Mouse (Mus musculus) midbrain, embryonic 15.5 days (tissue): ENCODE data around the gene Gm49318. TPM values are rescaled to one million over a fixed set of nuclear protein-coding genes. Genes with fewer than 3 reads are reported as not detected.
A peak's percentile ranks its signal among the peaks of the same experiment; 100 is the strongest.

Experiments
- ATAC-seq: fragments of 200-750 bp; cut with Nextera tagmentation; replicated peaks from 2 replicates; pipeline ENCODE4 v1.8.0; 2017; ENCODE audit warnings: moderate TSS enrichment
- H3K27ac ChIP-seq: fragments of 300-500 bp; sonication (generic); 2 replicates; pipeline ENCODE4 v1.5.1; 2015; ENCODE audit warnings: mild to moderate bottlenecking, inconsistent platforms
- H3K27me3 ChIP-seq: fragments of 300-500 bp; sonication (generic); replicated peaks from 2 replicates; pipeline ENCODE4 v1.6.1; 2015; ENCODE audit warnings: inconsistent platforms
- H3K36me3 ChIP-seq: fragments of 300-500 bp; sonication (generic); replicated peaks from 2 replicates; pipeline ENCODE4 v1.6.1; 2015; ENCODE audit warnings: inconsistent platforms
- H3K4me1 ChIP-seq: fragments of 300-500 bp; sonication (generic); 2 replicates; pipeline ENCODE4 v1.6.1; 2015; ENCODE audit warnings: inconsistent platforms
- H3K4me2 ChIP-seq: fragments of 300-500 bp; sonication (generic); 2 replicates; pipeline ENCODE4 v1.6.1; 2015; ENCODE audit warnings: inconsistent platforms, mild to moderate bottlenecking, moderate library complexity
- H3K4me3 ChIP-seq: fragments of 300-500 bp; sonication (generic); 2 replicates; pipeline ENCODE4 v1.5.1; 2015; ENCODE audit warnings: mild to moderate bottlenecking, inconsistent platforms
- H3K9ac ChIP-seq: fragments of 300-500 bp; sonication (generic); 2 replicates; pipeline ENCODE4 v1.6.1; 2015; ENCODE audit warnings: mild to moderate bottlenecking, inconsistent platforms
- H3K9me3 ChIP-seq: fragments of 300-500 bp; sonication (generic); 2 replicates; pipeline ENCODE4 v1.6.1; 2016; ENCODE audit warnings: inconsistent platforms
- WGBS: fragments of 180-500 bp; shearing (Covaris S2); methylation state at CpG from one replicate; pipeline ENCODE4 v1.1.7; 2015; ENCODE audit warnings: mixed read lengths; 5-methylcytosine and 5-hydroxymethylcytosine counted together
- microRNA-seq: library from miRNA; unstranded; fragments of <30 nt; microRNA quantifications from one replicate; pipeline ENCODE4, GENCODE M21; 2016
- polyA plus RNA-seq: library from polyadenylated mRNA; unstranded; fragments of >200 nt; fragmentation: Nextera tagmentation; extraction: Ambion mirVana; gene quantifications from 2 replicates; pipeline ENCODE4 v1.2.1, GENCODE M21; 2015

Gene Gm49318
- polyA plus RNA-seq, 1 experiment from 2014 or later = not detected

DNA sequence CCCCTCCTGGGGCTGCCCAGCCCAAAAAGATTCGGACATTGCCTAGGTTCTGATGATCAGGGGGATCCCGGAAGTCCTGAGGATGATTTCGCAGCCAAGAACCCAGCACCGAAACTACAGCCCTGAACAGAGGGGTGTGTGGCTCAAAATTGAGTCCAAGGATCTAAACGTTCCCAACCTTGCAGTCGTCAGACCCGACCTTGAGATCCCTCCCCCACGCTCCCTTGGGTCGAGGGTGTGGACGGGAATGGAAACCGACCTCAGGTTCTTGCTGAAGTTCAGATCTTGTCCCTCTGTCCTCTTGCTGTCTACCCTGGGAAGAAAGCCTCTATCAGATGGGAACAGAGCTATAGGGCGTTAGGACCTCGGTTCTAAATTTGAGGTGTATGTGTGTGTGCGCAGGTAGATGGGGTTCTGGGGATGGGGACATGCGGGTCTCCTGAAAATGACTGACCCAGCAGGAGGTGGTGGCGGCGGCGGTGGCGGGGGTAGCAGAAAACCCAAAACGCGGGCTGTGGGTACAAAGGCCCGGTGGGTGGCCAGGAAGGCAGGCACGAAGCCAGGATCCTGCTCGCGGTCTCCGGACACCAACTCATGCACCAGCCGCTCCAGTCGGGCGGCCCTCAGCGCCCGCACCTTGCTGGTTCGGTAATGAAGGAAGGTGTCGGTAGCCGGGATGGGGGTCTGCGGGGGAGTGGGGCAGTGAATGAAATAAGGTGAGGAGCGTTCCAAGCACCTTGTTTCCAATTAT is 83.3 kb downstream of the Gm49318 start:
- 0 out of 2 replicates have a peak overlapping the region, but pooled peaks have one; percentile 27 for H3K4me3 ChIP-seq
- WGBS = 8% methylated on average over 36 of the region's 36 CpGs
- H3K27me3 ChIP-seq = peaks cover 56% of the 10 kb centered on the region
- no peak for ATAC-seq
- no peaks in the 10 kb centered on the region for H3K9me3 ChIP-seq
- peaks cover 24% of the 10 kb centered on the region for H3K4me1 ChIP-seq
- no peaks in the 10 kb centered on the region for H3K36me3 ChIP-seq
- H3K4me2 ChIP-seq = peak overlapping the region; percentile 56
- no peak overlapping the region for H3K27ac ChIP-seq
- peak overlapping the region; percentile 10; the same call in 1 of the 2 replicates for H3K9ac ChIP-seq

Small RNA genes lying within 50 kb of the gene (microRNA-seq; reads per million reads assigned to microRNA genes)
- not detected for gene Mir7084

Other genes starting within 250 kb of the Gm49318 start
- gene Angptl8, start 235.7 kb downstream of the Gm49318 start, polyA plus RNA-seq = 0.61 and 0.74 TPM in 2 replicates
- 19.2 and 20.4 TPM in 2 replicates for gene Dock6, start 218.6 kb downstream of the Gm49318 start, polyA plus RNA-seq
- gene Rab3d, start 153.1 kb downstream of the Gm49318 start, polyA plus RNA-seq = 15.4 and 15.5 TPM in 2 replicates
- 13.4 and 14.1 TPM in 2 replicates for gene Ccdc159, start 143.8 kb downstream of the Gm49318 start, polyA plus RNA-seq
- gene Tmem205, start 143.7 kb downstream of the Gm49318 start, polyA plus RNA-seq = 49.3 and 52.4 TPM in 2 replicates
- gene Plppr2, start 134.2 kb downstream of the Gm49318 start, polyA plus RNA-seq = 116 and 120 TPM in 2 replicates
- 10.5 TPM in 2 replicates for gene Swsap1, start 115.5 kb downstream of the Gm49318 start, polyA plus RNA-seq
- gene Epor, start 107.8 kb downstream of the Gm49318 start, polyA plus RNA-seq = 1.6 and 1.9 TPM in 2 replicates
- gene Rgl3, start 81.8 kb downstream of the Gm49318 start, polyA plus RNA-seq = 1.1 and 1.8 TPM in 2 replicates
- 4.8 and 6.4 TPM in 2 replicates for gene Ccdc151, start 68.6 kb downstream of the Gm49318 start, polyA plus RNA-seq
- gene Prkcsh, start 68.5 kb downstream of the Gm49318 start, polyA plus RNA-seq = 94.6 and 103 TPM in 2 replicates
- 110 and 113 TPM in 2 replicates for gene Elavl3, start 19.2 kb downstream of the Gm49318 start, polyA plus RNA-seq
- 21.7 and 22.5 TPM in 2 replicates for gene Zfp653, start 117 bp upstream of the Gm49318 start, polyA plus RNA-seq
- gene Ecsit, start 14.2 kb upstream of the Gm49318 start, polyA plus RNA-seq = 58.8 and 59.4 TPM in 2 replicates
- 1.9 and 2.4 TPM in 2 replicates for gene Cnn1, start 28.0 kb upstream of the Gm49318 start, polyA plus RNA-seq
- gene Elof1, start 45.9 kb upstream of the Gm49318 start, polyA plus RNA-seq = 181 and 198 TPM in 2 replicates
- 0.66 and 0.96 TPM in 2 replicates for gene Acp5, start 64.5 kb upstream of the Gm49318 start, polyA plus RNA-seq
- gene Pigyl, start 85.6 kb upstream of the Gm49318 start, polyA plus RNA-seq = 84.2 and 85.7 TPM in 2 replicates
- gene Zfp872, start 116.8 kb upstream of the Gm49318 start, polyA plus RNA-seq = 0.41 and 0.48 TPM in 2 replicates
- gene Zfp809, start 154.5 kb upstream of the Gm49318 start, polyA plus RNA-seq = 10.3 and 11.4 TPM in 2 replicates
- 11.4 and 13.2 TPM in 2 replicates for gene Zfp599, start 188.6 kb upstream of the Gm49318 start, polyA plus RNA-seq
- gene Zfp810, start 236.4 kb upstream of the Gm49318 start, polyA plus RNA-seq = 32.4 and 39.2 TPM in 2 replicates